Mouse (Mus musculus) embryonic facial prominence, embryonic 13.5 days (tissue): ENCODE data around the gene Taar4. TPM values are rescaled to one million over a fixed set of nuclear protein-coding genes. Genes with fewer than 3 reads are reported as not detected.

Experiments used
- ATAC-seq: fragments of 200-750 bp; cut with Nextera tagmentation; 2 replicates; pipeline ENCODE4 v1.8.0; 2017; ENCODE audit warnings: low read depth; ENCODE audit not compliant: insufficient number of reproducible peaks, insufficient read depth, low FRiP score, low TSS enrichment
- H3K27ac ChIP-seq: fragments of 300-500 bp; sonication (generic); 2 replicates; pipeline ENCODE4 v1.5.1; 2015; ENCODE audit warnings: moderate library complexity, mild to moderate bottlenecking, inconsistent platforms
- H3K27me3 ChIP-seq: fragments of 300-500 bp; sonication (generic); 2 replicates; pipeline ENCODE4 v1.6.1; 2015; ENCODE audit warnings: mild to moderate bottlenecking, inconsistent platforms
- H3K36me3 ChIP-seq: fragments of 300-500 bp; sonication (generic); 2 replicates; pipeline ENCODE4 v1.6.1; 2015; ENCODE audit warnings: mild to moderate bottlenecking, inconsistent platforms
- H3K4me1 ChIP-seq: fragments of 300-500 bp; sonication (generic); 2 replicates; pipeline ENCODE4 v1.6.1; 2015; ENCODE audit warnings: inconsistent platforms
- H3K4me2 ChIP-seq: fragments of 300-500 bp; sonication (generic); 2 replicates; pipeline ENCODE4 v1.6.1; 2015; ENCODE audit warnings: moderate library complexity, mild to moderate bottlenecking, inconsistent platforms
- H3K4me3 ChIP-seq: fragments of 300-500 bp; sonication (generic); 2 replicates; pipeline ENCODE4 v1.5.1; 2015; ENCODE audit warnings: mild to moderate bottlenecking, inconsistent platforms
- H3K9ac ChIP-seq: fragments of 300-500 bp; sonication (generic); 2 replicates; pipeline ENCODE4 v1.6.1; 2015; ENCODE audit warnings: mild to moderate bottlenecking, inconsistent platforms
- H3K9me3 ChIP-seq: fragments of 300-500 bp; sonication (generic); 2 replicates; pipeline ENCODE4 v1.6.1; 2016; ENCODE audit warnings: inconsistent platforms
- WGBS: fragments of 180-500 bp; shearing (Covaris S2); methylation state at CpG from one replicate; pipeline ENCODE4 v1.1.7; 2015; ENCODE audit warnings: mixed read lengths; 5-methylcytosine and 5-hydroxymethylcytosine counted together
- polyA plus RNA-seq: library from polyadenylated mRNA; unstranded; fragments of >200 nt; fragmentation: Nextera tagmentation; extraction: Ambion mirVana; gene quantifications from 2 replicates; pipeline ENCODE4 v1.2.1, GENCODE M21; 2015

The Taar4 gene
- polyA plus RNA-seq, 1 experiment from 2014 or later = not detected

GRCm38 (mm10) chr10:24008143-24008542 is 47.8 kb downstream of the Taar4 start:
- ATAC-seq = no peak
- WGBS = 90% methylated on average over 1 of the region's 1 CpGs

More at GRCm38 (mm10) chr10:24008143-24008542, 47.8 kb downstream of the Taar4 start:
- Histone ChIP-seq H3K36me3 (no peaks in the 10 kb centered on the region), H3K27ac (no peak overlapping the region), H3K4me2 (no peak overlapping the region), H3K9ac (no peak overlapping the region), H3K4me3 (no peak overlapping the region), H3K9me3 (no peaks in the 10 kb centered on the region), H3K27me3 (no peaks in the 10 kb centered on the region), H3K4me1 (no peaks in the 10 kb centered on the region)

Other genes starting within 250 kb of the Taar4 start
- 245 and 261 TPM in 2 replicates for gene Rps12, start 173.2 kb upstream of the Taar4 start, polyA plus RNA-seq
- 32.3 and 35.6 TPM in 2 replicates for gene Slc18b1, start 163.5 kb upstream of the Taar4 start, polyA plus RNA-seq
- gene Vnn3, start 109.0 kb upstream of the Taar4 start, polyA plus RNA-seq = not detected in 2 replicates
- gene Vnn1, start 65.8 kb upstream of the Taar4 start, polyA plus RNA-seq = 0.41 and 0.63 TPM in 2 replicates
- gene Taar1, start 40.1 kb upstream of the Taar4 start, polyA plus RNA-seq = not detected in 2 replicates
- gene Taar2, start 21.9 kb upstream of the Taar4 start, polyA plus RNA-seq = 0.27 TPM in 1 of 2 replicates, not detected in the other
- not detected in 2 replicates for gene Taar3, start 10.9 kb upstream of the Taar4 start, polyA plus RNA-seq
- not detected in 2 replicates for gene Taar5, start 10.2 kb downstream of the Taar4 start, polyA plus RNA-seq
- not detected in 2 replicates for gene Taar6, start 25.2 kb downstream of the Taar4 start, polyA plus RNA-seq
- gene Taar7a, start 33.0 kb downstream of the Taar4 start, polyA plus RNA-seq = not detected in 2 replicates
- not detected in 2 replicates for gene Taar7b, start 39.4 kb downstream of the Taar4 start, polyA plus RNA-seq
- not detected in 2 replicates for gene Taar7d, start 66.7 kb downstream of the Taar4 start, polyA plus RNA-seq
- gene Taar7e, start 77.1 kb downstream of the Taar4 start, polyA plus RNA-seq = not detected in 2 replicates
- gene Taar7f, start 89.0 kb downstream of the Taar4 start, polyA plus RNA-seq = not detected in 2 replicates
- gene Taar8a, start 116.0 kb downstream of the Taar4 start, polyA plus RNA-seq = not detected in 2 replicates
- gene Taar8b, start 131.8 kb downstream of the Taar4 start, polyA plus RNA-seq = not detected in 2 replicates
- not detected in 2 replicates for gene Taar8c, start 141.4 kb downstream of the Taar4 start, polyA plus RNA-seq
- gene Taar9, start 149.0 kb downstream of the Taar4 start, polyA plus RNA-seq = not detected in 2 replicates
- 62.6 and 79.7 TPM in 2 replicates for gene Stx7, start 188.8 kb downstream of the Taar4 start, polyA plus RNA-seq